Mouse (Mus musculus) heart, embryonic 15.5 days (tissue): Measurements from ENCODE around the gene Evi5. TPM values are rescaled to one million over a fixed set of nuclear protein-coding genes. Genes with fewer than 3 reads are reported as not detected.

ENCODE experiments used
- ATAC-seq: fragments of 200-750 bp; cut with Nextera tagmentation; replicated peaks from 2 replicates; pipeline ENCODE4 v1.8.0; 2017; ENCODE audit warnings: low read depth, moderate TSS enrichment; ENCODE audit not compliant: insufficient number of reproducible peaks, insufficient read depth, low FRiP score
- H3K27ac ChIP-seq: fragments of 300-500 bp; sonication (generic); 2 replicates; pipeline ENCODE4 v1.5.1; 2015; ENCODE audit warnings: mild to moderate bottlenecking, inconsistent platforms
- H3K27me3 ChIP-seq: fragments of 300-500 bp; sonication (generic); 2 replicates; pipeline ENCODE4 v1.6.1; 2015; ENCODE audit warnings: inconsistent platforms
- H3K36me3 ChIP-seq: fragments of 300-500 bp; sonication (generic); 2 replicates; pipeline ENCODE4 v1.6.1; 2015; ENCODE audit warnings: mild to moderate bottlenecking, inconsistent platforms
- H3K4me1 ChIP-seq: fragments of 300-500 bp; sonication (generic); replicated peaks from 2 replicates; pipeline ENCODE4 v1.6.1; 2015; ENCODE audit warnings: inconsistent platforms
- H3K4me2 ChIP-seq: fragments of 300-500 bp; sonication (generic); 2 replicates; pipeline ENCODE4 v1.6.1; 2015; ENCODE audit warnings: inconsistent platforms, mild to moderate bottlenecking, moderate library complexity
- H3K4me3 ChIP-seq: fragments of 300-500 bp; sonication (generic); 2 replicates; pipeline ENCODE4 v1.5.1; 2015; ENCODE audit warnings: mild to moderate bottlenecking, inconsistent platforms
- H3K9ac ChIP-seq: fragments of 300-500 bp; sonication (generic); 2 replicates; pipeline ENCODE4 v1.6.1; 2015; ENCODE audit warnings: mild to moderate bottlenecking, inconsistent platforms
- H3K9me3 ChIP-seq: fragments of 300-500 bp; sonication (generic); replicated peaks from 2 replicates; pipeline ENCODE4 v1.6.1; 2016; ENCODE audit warnings: inconsistent platforms
- WGBS: fragments of 180-500 bp; shearing (Covaris S2); methylation state at CpG from one replicate; pipeline ENCODE4 v1.1.7; 2015; ENCODE audit warnings: mixed read lengths; 5-methylcytosine and 5-hydroxymethylcytosine counted together
- polyA plus RNA-seq: library from polyadenylated mRNA; unstranded; fragments of >200 nt; fragmentation: Nextera tagmentation; extraction: Ambion mirVana; gene quantifications from 2 replicates; pipeline ENCODE4 v1.2.1, GENCODE M21; 2015

Evi5 gene
- polyA plus RNA-seq, 1 experiment from 2014 or later = 44.9 TPM

DNA sequence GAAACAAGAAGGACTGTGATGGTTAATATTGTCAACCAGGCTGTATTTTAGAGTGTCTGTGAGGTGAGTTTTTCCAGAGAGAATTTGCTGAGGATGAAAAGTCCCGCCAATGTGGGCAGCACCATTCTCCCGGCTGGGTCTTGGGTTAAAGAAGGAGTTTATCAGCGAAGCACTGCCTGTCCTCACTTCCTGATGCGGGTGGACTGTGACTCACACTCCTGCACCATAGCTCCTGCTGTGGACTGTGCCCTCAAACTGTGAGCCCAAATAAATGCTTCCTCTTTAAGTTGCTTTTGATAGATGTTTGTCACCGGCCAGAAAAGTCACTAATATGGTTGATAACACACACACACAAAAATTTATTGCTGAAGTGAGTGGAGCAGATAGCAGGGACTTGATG lies 138.7 kb downstream of the Evi5 start:
- H3K9me3 ChIP-seq = no peaks in the 10 kb centered on the region

DNA sequence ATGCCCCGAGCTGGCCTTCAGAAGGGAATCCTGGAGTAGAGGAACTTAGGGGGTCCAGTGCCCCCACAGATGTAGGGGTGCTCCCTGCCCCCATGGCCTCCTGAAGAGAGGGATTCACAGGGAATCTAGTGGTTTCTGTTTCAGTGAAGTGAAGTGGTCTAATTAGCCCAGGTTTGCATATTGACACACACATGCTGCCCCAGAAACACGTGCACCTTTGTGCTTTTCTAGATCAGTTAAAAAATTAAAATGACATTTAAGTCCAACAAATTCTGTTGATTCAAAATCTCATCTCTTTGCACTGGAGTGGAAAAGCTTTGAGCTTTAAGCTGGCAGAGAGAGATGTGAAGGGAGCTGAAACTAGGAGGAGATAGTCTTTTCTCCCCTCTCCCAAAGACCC lies 143.1 kb downstream of the Evi5 start:
- Histone ChIP-seq H3K27ac (no peak overlapping the region), H3K27me3 (peaks cover 33% of the 10 kb centered on the region), H3K4me2 (no peak overlapping the region), H3K36me3 (no peaks in the 10 kb centered on the region), H3K9ac (no peak overlapping the region), H3K4me1 (peaks cover 2% of the 10 kb centered on the region), H3K9me3 (no peaks in the 10 kb centered on the region), H3K4me3 (no peak overlapping the region)
- 33% methylated on average over 2 of the region's 2 CpGs for WGBS
- no peak for ATAC-seq

More for the DNA sequence above, 138.7 kb downstream of the Evi5 start:
- ATAC-seq = no peak
- 73% methylated on average over 5 of the region's 5 CpGs for WGBS
- Histone ChIP-seq H3K27me3 (no peaks in the 10 kb centered on the region), H3K36me3 (no peaks in the 10 kb centered on the region), H3K9ac (no peak overlapping the region), H3K4me1 (no peaks in the 10 kb centered on the region), H3K27ac (no peak overlapping the region), H3K4me2 (no peak overlapping the region), H3K4me3 (no peak overlapping the region)

DNA sequence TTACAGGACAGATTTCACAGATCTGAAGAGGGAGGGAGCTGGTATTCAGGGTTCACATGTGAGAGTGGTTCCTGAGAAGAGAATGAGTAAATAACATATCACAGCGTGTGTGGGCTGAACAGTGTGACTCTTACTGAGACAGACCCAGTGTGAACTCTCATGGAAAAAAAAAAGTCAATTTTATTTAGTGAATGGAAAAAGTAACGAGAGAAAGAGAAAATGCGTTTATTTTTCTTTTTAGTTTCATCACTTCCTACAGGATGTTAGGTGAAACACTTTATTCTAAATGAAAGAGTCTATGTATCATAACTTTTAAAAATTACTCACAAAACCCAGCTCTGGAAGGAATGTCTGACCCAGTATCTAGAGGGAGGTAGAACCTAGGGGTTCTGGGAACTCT lies 143.5 kb downstream of the Evi5 start:
- WGBS = 55% methylated on average over 3 of the region's 3 CpGs
- Histone ChIP-seq H3K4me2 (no peak overlapping the region), H3K27me3 (peaks cover 37% of the 10 kb centered on the region)

DNA sequence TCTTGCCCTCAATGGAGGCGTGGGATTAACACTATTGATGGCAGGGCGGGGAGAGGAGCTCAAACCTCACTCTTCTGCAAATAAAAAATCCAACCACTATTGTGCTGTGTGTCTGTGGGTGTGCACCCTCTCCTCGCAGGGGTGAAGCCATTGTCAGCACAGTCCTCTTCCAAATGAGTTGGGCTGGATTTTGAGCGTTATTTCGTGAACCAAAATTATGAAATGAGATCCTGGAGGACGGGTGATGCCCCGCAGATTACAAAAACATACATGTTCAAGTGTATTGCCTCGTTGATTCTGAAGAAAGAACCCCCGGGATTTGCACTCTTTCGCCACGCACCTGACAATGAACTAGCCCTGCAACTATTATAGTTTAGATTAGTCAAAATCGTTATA lies 147.9 kb downstream of the Evi5 start:
- Histone ChIP-seq H3K9me3 (no peaks in the 10 kb centered on the region), H3K4me1 (peaks cover 47% of the 10 kb centered on the region), H3K27me3 (peaks cover 80% of the 10 kb centered on the region), H3K4me2 (peak overlapping the region; percentile 82), H3K4me3 (peak overlapping the region; percentile 48), H3K9ac (no peak overlapping the region), H3K36me3 (no peaks in the 10 kb centered on the region), H3K27ac (no peak overlapping the region)
- WGBS = 30% methylated on average over 12 of the region's 12 CpGs
- ATAC-seq = no peak

More for the DNA sequence above, 143.5 kb downstream of the Evi5 start:
- Histone ChIP-seq H3K36me3 (no peaks in the 10 kb centered on the region), H3K9ac (no peak overlapping the region), H3K4me1 (peaks cover 6% of the 10 kb centered on the region), H3K9me3 (no peaks in the 10 kb centered on the region), H3K4me3 (no peak overlapping the region), H3K27ac (no peak overlapping the region)
- ATAC-seq = no peak

DNA sequence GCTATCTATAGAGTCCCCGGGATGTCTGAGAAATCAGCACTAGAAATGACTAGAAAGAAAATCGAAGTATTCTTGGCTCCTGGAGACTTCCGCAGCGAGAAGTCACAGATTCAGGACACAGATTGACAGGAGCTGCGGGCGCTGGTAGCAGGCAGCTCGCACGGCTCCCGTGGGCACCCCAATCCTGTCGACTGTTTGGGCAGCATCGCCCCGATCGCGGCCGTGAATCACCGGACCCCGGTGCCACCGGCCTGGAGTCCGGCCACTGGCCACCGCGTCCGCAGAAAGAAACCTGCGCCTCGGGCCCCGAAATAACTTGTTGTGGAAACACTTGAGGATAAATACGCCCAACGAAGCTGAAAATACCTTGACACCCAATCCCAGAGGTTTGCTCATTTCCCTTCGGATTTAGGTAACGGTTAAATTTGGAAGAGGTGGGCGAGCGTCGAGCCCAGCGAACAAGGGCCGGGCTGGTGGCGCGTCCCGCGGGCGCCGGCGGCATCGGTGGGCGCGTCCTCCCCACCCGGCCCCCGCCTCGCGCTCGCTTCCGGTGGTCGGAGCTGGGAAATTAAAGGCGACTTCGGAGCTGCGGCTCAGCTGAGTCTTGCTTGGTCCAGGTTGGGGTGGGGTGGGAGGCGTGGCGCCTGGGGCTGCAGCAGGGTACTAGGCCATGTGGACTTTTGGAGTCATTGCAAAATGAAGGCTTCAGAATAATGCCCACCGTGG lies 148.5 kb downstream of the Evi5 start:
- peaks cover 53% of the 10 kb centered on the region for H3K4me1 ChIP-seq
- no peak overlapping the region for H3K27ac ChIP-seq
- H3K36me3 ChIP-seq = no peaks in the 10 kb centered on the region
- peak overlapping the region; percentile 48 for H3K4me3 ChIP-seq
- H3K4me2 ChIP-seq = peak overlapping the region; percentile 82
- H3K9me3 ChIP-seq = no peaks in the 10 kb centered on the region
- peak overlapping the region; percentile 23; the same call in 1 of the 2 replicates for H3K9ac ChIP-seq
- 1% methylated on average over 57 of the region's 57 CpGs for WGBS
- no peak for ATAC-seq
- peaks cover 85% of the 10 kb centered on the region for H3K27me3 ChIP-seq

DNA sequence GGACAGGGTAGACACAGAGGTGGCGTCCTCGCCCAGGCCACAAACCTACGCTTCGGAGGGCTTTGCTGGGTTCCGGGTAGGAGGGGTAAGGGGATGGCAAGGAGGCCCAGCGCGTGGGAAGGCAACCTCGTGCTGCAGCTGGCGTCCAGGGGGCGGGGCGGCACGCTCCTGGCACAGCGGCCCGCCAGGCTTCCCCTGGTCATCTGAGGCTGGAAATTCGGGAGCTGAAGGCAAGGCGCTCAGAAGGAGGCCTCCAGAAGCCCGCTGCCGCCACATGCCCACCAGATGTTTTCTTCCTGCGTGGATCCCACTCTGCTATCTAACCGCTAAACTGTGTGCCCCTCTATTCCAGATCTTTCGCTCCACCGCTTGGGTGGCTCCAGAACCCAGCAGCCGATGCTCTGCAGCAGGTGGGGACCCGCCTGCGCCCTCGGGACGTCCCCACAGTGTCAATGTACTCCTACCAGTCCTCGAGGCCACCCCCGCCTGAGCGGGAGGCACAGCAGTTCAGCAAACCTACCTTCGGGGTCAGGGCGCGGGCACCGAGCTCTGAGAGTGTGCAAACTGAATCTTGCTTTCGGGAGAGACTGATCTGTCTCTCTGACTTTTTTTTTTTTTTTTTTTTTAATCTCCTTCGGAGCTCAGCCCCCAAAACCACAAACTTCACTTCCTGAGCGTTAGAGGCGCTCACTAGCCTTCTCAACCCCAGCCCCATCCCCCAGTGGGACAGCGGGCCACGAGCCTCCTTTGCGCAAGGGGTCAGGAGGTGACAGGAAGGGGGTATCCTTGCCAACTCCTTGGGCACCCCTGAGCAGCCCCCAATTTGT lies 149.3 kb downstream of the Evi5 start, which contains the start of gene Gfi1:
Gene Gfi1, minus strand, starts transcription at position 602 of the 827 bp plus-strand sequence.
- Histone ChIP-seq H3K4me1 (peaks cover 60% of the 10 kb centered on the region), H3K9ac (peak within 1 kb of the TSS; percentile 36)
- ATAC-seq = no peak

DNA sequence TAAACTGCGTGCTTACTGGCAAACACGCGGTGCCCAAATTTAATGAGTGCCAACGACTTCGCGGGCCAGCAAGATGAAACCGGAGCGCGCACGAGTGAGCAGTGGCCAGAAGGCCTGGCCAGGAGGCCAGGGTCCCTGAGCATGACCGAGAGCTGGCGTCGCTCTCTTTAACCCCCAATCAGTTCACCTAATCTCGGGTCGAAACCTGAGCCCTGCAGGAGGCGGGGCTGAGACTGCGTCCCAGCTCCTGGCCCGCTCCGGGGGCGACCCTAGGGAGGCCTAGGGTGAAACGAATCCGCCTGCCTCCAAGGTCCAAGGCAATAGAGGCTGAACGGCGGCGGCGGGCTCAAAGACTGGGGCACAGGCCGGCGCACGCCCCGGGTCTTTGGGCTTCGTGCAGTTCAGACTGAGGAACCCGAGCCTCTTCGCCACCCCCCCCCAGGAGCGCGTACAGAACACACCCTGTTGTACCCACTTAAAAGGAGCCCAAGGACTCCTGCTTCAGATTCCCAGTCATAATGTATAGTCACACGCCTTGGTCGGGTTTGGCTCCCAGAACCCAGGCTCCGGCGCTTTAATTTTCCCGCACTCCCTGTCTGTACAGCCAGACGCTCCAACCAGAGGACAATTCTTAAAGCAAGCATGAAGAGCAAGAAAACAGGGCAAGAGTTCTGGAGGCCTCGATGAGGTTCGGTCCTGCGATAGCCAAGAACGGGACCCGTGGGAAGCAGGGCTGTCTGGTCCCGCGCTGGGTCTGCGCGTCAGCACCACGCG lies 150.1 kb downstream of the Evi5 start:
- WGBS = under 1% methylated on average over 52 of the region's 52 CpGs
- H3K36me3 ChIP-seq = no peaks in the 10 kb centered on the region
- peak overlapping the region; percentile 36 for H3K9ac ChIP-seq
- no peak overlapping the region for H3K27ac ChIP-seq
- H3K4me2 ChIP-seq = peak overlapping the region; percentile 82
- H3K4me3 ChIP-seq = peak overlapping the region; percentile 48
- ATAC-seq = no peak; the same call in 1 of the 2 replicates
- H3K9me3 ChIP-seq = no peaks in the 10 kb centered on the region
- H3K4me1 ChIP-seq = peaks cover 60% of the 10 kb centered on the region
- H3K27me3 ChIP-seq = peaks cover 91% of the 10 kb centered on the region

More for the DNA sequence above, 149.3 kb downstream of the Evi5 start, which contains the start of gene Gfi1:
- H3K27me3 ChIP-seq = peaks cover 91% of the 10 kb centered on the region
- H3K36me3 ChIP-seq = no peaks in the 10 kb centered on the region
- no peak within 1 kb of the TSS for H3K27ac ChIP-seq
- under 1% methylated on average over 41 of the region's 41 CpGs for WGBS
- no peaks in the 10 kb centered on the region for H3K9me3 ChIP-seq
- peak within 1 kb of the TSS; percentile 82 for H3K4me2 ChIP-seq
- peak within 1 kb of the TSS; percentile 48 for H3K4me3 ChIP-seq

DNA sequence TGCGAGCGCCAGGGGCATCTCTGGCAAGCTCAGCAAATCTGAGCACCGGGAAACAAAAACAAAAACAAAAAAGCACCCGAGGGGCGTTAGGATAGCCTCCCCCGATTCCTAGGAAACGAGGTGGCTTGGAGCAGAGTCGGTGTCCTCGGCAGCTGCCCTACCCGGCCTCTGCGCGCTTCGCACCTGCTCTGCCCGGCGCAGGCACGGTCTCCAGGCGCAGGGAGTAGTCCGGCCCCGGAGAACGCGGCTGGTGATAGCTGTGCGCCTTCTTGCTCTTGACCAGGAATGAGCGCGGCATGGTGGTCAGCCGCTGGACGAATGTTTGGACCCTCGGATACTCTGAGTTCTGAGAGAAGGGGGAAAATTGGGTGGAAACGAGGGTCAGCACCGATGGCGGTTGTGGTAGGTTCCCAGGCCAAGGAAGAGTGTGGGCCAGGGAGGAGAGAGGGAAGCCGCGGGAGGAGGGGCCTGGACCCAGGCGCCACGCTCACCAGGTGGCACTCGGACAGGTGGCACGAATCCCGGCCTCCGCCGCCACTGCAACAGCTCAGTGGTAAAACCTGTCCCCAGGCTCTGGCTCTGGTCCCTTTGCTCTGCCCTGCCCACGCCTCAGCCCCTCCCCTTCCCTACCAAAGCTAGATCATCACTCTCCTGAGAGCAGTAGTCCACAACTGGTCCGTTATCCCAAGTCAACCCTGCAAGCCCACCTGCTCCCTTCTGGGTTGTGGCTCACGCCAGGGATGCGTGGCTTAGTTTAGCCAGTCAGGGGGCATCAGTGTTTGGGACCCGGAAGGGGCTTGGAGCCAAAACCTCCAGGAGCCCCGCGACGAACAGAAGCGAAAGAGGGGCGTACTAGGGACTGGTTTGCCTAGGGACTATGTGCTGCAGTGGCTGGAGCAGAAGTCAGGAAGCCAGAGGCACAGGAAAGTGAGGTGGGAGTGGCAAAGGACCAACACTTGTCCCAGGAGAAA lies 151.1 kb downstream of the Evi5 start:
- no peak overlapping the region for H3K27ac ChIP-seq
- no peaks in the 10 kb centered on the region for H3K36me3 ChIP-seq
- 1% methylated on average over 49 of the region's 49 CpGs for WGBS
- H3K4me2 ChIP-seq = peak overlapping the region; percentile 82
- peaks cover 60% of the 10 kb centered on the region for H3K4me1 ChIP-seq
- no peak for ATAC-seq
- no peak overlapping the region for H3K9ac ChIP-seq
- peaks cover 99% of the 10 kb centered on the region for H3K27me3 ChIP-seq
- H3K9me3 ChIP-seq = no peaks in the 10 kb centered on the region
- peak overlapping the region; percentile 48 for H3K4me3 ChIP-seq

DNA sequence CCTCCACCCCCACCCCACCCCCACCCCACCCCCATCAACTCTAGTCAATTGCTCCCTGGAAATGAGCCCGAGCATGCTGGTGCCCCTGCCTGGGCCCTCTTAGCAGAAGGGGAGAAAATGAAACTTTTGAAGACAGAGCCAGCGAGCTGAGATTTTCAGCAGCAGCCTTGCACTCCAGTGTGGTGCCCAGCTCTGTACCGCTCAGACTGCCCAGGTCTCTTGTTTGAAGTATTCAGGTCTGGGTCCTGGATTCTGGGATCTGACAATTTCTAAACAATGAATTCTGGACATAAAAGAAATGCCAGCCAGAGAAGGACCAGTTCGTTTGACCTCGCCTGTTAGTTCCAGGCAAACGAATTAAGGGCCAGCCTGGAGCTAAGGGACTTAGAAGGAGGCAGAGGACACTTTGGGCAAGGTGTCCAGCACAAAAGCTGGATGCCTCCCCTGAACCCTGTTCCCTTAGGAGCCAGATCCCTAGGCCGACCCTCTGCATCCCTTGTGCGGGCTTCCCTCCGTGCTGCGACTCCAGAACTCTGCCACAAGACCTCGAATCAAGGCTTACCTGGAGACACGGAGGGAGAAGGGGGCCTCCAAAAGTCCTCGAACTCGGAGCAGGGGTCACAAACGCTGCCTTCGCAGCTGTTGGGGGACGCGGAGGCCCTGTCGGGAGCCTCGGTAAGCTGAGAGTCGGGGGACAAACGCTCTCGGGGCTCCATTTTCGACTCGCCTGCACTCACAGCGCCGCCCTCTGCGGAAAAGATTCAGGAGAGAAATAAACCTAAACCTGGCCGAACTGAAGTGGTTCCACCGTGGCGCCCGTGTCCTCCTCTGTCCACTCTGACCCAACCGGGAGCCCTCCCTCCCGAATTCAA lies 152.0 kb downstream of the Evi5 start:
- Histone ChIP-seq H3K9ac (no peak overlapping the region), H3K9me3 (no peaks in the 10 kb centered on the region), H3K4me2 (peak overlapping the region; percentile 82), H3K36me3 (no peaks in the 10 kb centered on the region), H3K4me3 (peak overlapping the region; percentile 48), H3K4me1 (peaks cover 60% of the 10 kb centered on the region), H3K27ac (no peak overlapping the region), H3K27me3 (peaks cover 97% of the 10 kb centered on the region)
- ATAC-seq = no peak
- WGBS = 2% methylated on average over 34 of the region's 34 CpGs
